Mouse (Mus musculus) spleen, adult 2 months (tissue): Measurements from ENCODE around the gene Tor1aip2. TPM values are rescaled to one million over a fixed set of nuclear protein-coding genes. Genes with fewer than 3 reads are reported as not detected.

Experiments used
- DNase-seq, 2 experiments: peaks; one replicate each; pipeline versions ENCODE4 v3.0.0 to v3.0.0-alpha.2; 2012 to 2021; ENCODE audit warnings: low spot score in 2 of 2, low read depth in 1 of 2
- H3K27ac ChIP-seq: fragments of 200-500 bp; 2 replicates; pipeline ENCODE4 v1.5.1; 2012; ENCODE audit warnings: low read length, inconsistent platforms; ENCODE audit not compliant: insufficient read depth
- H3K27me3 ChIP-seq: fragments of 200-500 bp; 2 replicates; pipeline ENCODE4 v1.6.1; 2012; ENCODE audit warnings: mild to moderate bottlenecking, moderate library complexity, low read length, inconsistent platforms; ENCODE audit not compliant: control insufficient read depth, insufficient read depth
- H3K36me3 ChIP-seq: fragments of 200-500 bp; 2 replicates; pipeline ENCODE4 v1.6.1; 2012; ENCODE audit warnings: mild to moderate bottlenecking, low read length, inconsistent platforms; ENCODE audit not compliant: control insufficient read depth, insufficient read depth
- H3K4me1 ChIP-seq: fragments of 200-500 bp; 2 replicates; pipeline ENCODE4 v1.6.1; 2011; ENCODE audit warnings: inconsistent platforms; ENCODE audit not compliant: control insufficient read depth, insufficient read depth, insufficient read length
- H3K4me3 ChIP-seq: fragments of 200-500 bp; 2 replicates; pipeline ENCODE4 v1.5.1; 2011; ENCODE audit warnings: mild to moderate bottlenecking, inconsistent platforms; ENCODE audit not compliant: insufficient read depth, insufficient read length; ENCODE audit errors: extremely low read depth
- CTCF ChIP-seq: fragments of 200-500 bp; IDR thresholded peaks from 2 replicates; pipeline ENCODE4 v1.5.1; 2011; ENCODE audit warnings: mild to moderate bottlenecking, inconsistent platforms; ENCODE audit not compliant: insufficient read depth, insufficient read length, insufficient replicate concordance; ENCODE audit errors: extremely low read depth
- POLR2A ChIP-seq: fragments of 200-500 bp; IDR thresholded peaks from 2 replicates; pipeline ENCODE4 v1.6.1; 2011; ENCODE audit warnings: low read depth, low read length, inconsistent platforms
- WGBS: fragments of 180-500 bp; shearing (Covaris S2); methylation state at CpG from one replicate; pipeline ENCODE4 v1.1.7; 2018; 5-methylcytosine and 5-hydroxymethylcytosine counted together
- polyA plus RNA-seq: library from polyadenylated mRNA; depleted of rRNA; stranded (reverse); fragments of >200 nt; gene quantifications from 2 replicates; pipeline ENCODE4 v1.2.3, GENCODE M21; 2012; rRNA removed

Gene Tor1aip2
- polyA plus RNA-seq, 1 experiment: 28.9 TPM

- Histone ChIP-seq H3K27ac (no peak overlapping the region), H3K4me1 (no peaks in the 10 kb centered on the region), H3K27me3 (no peaks in the 10 kb centered on the region), H3K36me3 (no peaks in the 10 kb centered on the region), H3K4me3 (no peak overlapping the region)
- TF ChIP-seq CTCF: no peak
- no peak for TF ChIP-seq POLR2A
- no peak for DNase-seq
- 74% methylated on average over 2 of the region's 2 CpGs for WGBS
Measured at GRCm38 (mm10) chr1:156107424-156107823, 72.2 kb downstream of the Tor1aip2 start.

GRCm38 (mm10) chr1:156108400-156108799 is 73.2 kb downstream of the Tor1aip2 start:
- 11% methylated on average over 10 of the region's 10 CpGs for WGBS
- DNase-seq: no peak
- Histone ChIP-seq H3K36me3 (no peaks in the 10 kb centered on the region), H3K27me3 (no peaks in the 10 kb centered on the region), H3K4me3 (no peak overlapping the region), H3K27ac (no peak overlapping the region), H3K4me1 (no peaks in the 10 kb centered on the region)
- TF ChIP-seq CTCF (no peak), POLR2A (no peak)

- Histone ChIP-seq H3K27me3 (no peaks in the 10 kb centered on the region), H3K4me1 (no peaks in the 10 kb centered on the region)
- 93% methylated on average over 9 of the region's 9 CpGs for WGBS
Measured at GRCm38 (mm10) chr1:156111090-156111489, 75.9 kb downstream of the Tor1aip2 start.

GRCm38 (mm10) chr1:156111728-156112127 is 76.5 kb downstream of the Tor1aip2 start:
- H3K36me3 ChIP-seq: no peaks in the 10 kb centered on the region
- TF ChIP-seq POLR2A (no peak), CTCF (no peak)
- H3K4me3 ChIP-seq: no peak overlapping the region
- no peak for DNase-seq
- H3K27ac ChIP-seq: no peak overlapping the region
- H3K4me1 ChIP-seq: no peaks in the 10 kb centered on the region
- WGBS: 89% methylated on average over 12 of the region's 12 CpGs
- H3K27me3 ChIP-seq: no peaks in the 10 kb centered on the region

More at GRCm38 (mm10) chr1:156111090-156111489, 75.9 kb downstream of the Tor1aip2 start:
- no peak for TF ChIP-seq CTCF
- TF ChIP-seq POLR2A: no peak
- Histone ChIP-seq H3K4me3 (no peak overlapping the region), H3K36me3 (no peaks in the 10 kb centered on the region), H3K27ac (no peak overlapping the region)
- no peak for DNase-seq

GRCm38 (mm10) chr1:156112142-156112541 is 76.9 kb downstream of the Tor1aip2 start:
- no peak for DNase-seq
- H3K27ac ChIP-seq: no peak overlapping the region
- no peaks in the 10 kb centered on the region for H3K36me3 ChIP-seq
- no peak overlapping the region for H3K4me3 ChIP-seq
- WGBS: 84% methylated on average over 7 of the region's 7 CpGs
- no peaks in the 10 kb centered on the region for H3K4me1 ChIP-seq
- TF ChIP-seq CTCF (no peak), POLR2A (no peak)
- no peaks in the 10 kb centered on the region for H3K27me3 ChIP-seq

- no peak for DNase-seq
- no peak for TF ChIP-seq CTCF
- Histone ChIP-seq H3K4me3 (no peak overlapping the region), H3K4me1 (no peaks in the 10 kb centered on the region), H3K36me3 (no peaks in the 10 kb centered on the region), H3K27me3 (no peaks in the 10 kb centered on the region), H3K27ac (no peak overlapping the region)
- WGBS: 55% methylated on average over 8 of the region's 8 CpGs
Measured at GRCm38 (mm10) chr1:156113884-156114499, 78.8 kb downstream of the Tor1aip2 start.

- Histone ChIP-seq H3K27me3 (no peaks in the 10 kb centered on the region), H3K27ac (no peak overlapping the region), H3K4me1 (no peaks in the 10 kb centered on the region), H3K36me3 (no peaks in the 10 kb centered on the region), H3K4me3 (no peak overlapping the region)
- 62% methylated on average over 3 of the region's 3 CpGs for WGBS
- no peak for TF ChIP-seq POLR2A
- TF ChIP-seq CTCF: no peak
- DNase-seq: no peak
Measured at GRCm38 (mm10) chr1:156116770-156117169, 81.6 kb downstream of the Tor1aip2 start.

Other genes with a start within 250 kb of the Tor1aip2 start
- gene Qsox1, start 222.5 kb upstream of the Tor1aip2 start, polyA plus RNA-seq: 26.7 and 29.5 TPM in 2 replicates
- gene Cep350, start 62.1 kb upstream of the Tor1aip2 start, polyA plus RNA-seq: 4.8 and 5.2 TPM in 2 replicates
- 17.5 and 17.6 TPM in 2 replicates for gene Tor1aip1, start 1.1 kb downstream of the Tor1aip2 start, polyA plus RNA-seq
- gene Fam163a, start 169.6 kb downstream of the Tor1aip2 start, polyA plus RNA-seq: 0.02 TPM in 1 of 2 replicates, not detected in the other